Mouse (Mus musculus) heart, postnatal 0 days (tissue): Measurements from ENCODE around the gene Fgfr2.

ENCODE experiments used
- CTCF ChIP-seq: IDR thresholded peaks from 2 replicates; pipeline ENCODE4 v1.5.1; 2016; ENCODE audit warnings: antibody characterized with exemption, control low read depth, low read depth
- EP300 ChIP-seq: IDR thresholded peaks from 2 replicates; pipeline ENCODE4 v1.6.1; 2016; ENCODE audit warnings: antibody characterized with exemption, low read depth

DNA sequence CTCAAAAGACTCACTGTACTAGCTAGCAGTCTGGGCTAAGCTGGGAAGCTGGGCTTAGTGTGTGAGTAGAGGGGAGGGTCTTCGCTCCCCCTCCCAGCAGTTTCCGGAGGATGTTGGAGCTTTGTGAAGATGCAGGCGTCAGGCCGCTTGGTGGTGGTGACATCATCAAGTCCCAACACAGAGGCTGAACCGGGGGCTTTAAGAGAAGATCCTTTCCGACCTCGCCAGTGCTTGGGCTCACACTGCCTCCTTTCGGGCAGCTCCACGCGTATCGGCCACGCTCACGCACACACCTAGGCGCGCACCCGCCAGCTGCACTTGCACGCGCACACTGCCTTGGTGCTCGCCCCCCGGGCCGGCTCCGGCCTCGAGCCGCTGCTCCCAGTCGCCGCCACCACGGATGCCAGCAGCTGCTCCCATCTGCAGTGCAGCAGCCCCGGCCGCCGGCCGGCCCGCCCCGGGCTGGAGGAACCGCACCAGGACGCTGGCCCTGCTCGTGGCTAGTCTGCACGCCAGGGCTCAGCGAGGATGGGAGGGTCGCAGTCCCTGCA is 2430.7 kb downstream of the Fgfr2 start:
- TF ChIP-seq CTCF (peak; percentile 19; the same call in 1 of the 2 replicates), EP300 (no peak)
